Mouse (Mus musculus) C2C12 (cell line): ENCODE data around the gene Zcchc4. TPM values are rescaled to one million over a fixed set of nuclear protein-coding genes. Genes with fewer than 3 reads are reported as not detected.

Source experiments
- H3K27me3 ChIP-seq: one replicate; pipeline ENCODE4 v1.6.1; 2011; ENCODE audit not compliant: control insufficient read depth, insufficient read depth, insufficient read length
- H3K36me3 ChIP-seq: one replicate; pipeline ENCODE4 v1.6.1; 2011; ENCODE audit not compliant: control insufficient read depth, insufficient read depth
- H3K4me3 ChIP-seq: one replicate; pipeline ENCODE4 v1.5.1; 2011; ENCODE audit warnings: mild to moderate bottlenecking, control low read depth; ENCODE audit not compliant: poor library complexity, insufficient read depth, severe bottlenecking
- H3K79me2 ChIP-seq: one replicate; pipeline ENCODE4 v1.6.1; 2011; ENCODE audit not compliant: control insufficient read depth, insufficient read depth
- H3K79me3 ChIP-seq: one replicate; pipeline ENCODE4 v1.6.1; 2011; ENCODE audit warnings: low read depth, control low read depth
- H3ac ChIP-seq: one replicate; pipeline ENCODE3; 2011; ENCODE audit warnings: low read depth; ENCODE audit not compliant: control insufficient read depth, insufficient read length
- CEBPB ChIP-seq: IDR thresholded peaks from one replicate; pipeline ENCODE4 v1.6.1; 2011; ENCODE audit warnings: low read depth, mild to moderate bottlenecking, control low read depth, moderate library complexity
- CTCF ChIP-seq: IDR thresholded peaks from one replicate; pipeline ENCODE4 v1.5.1; 2011; ENCODE audit not compliant: control insufficient read depth, insufficient read depth, insufficient read length
- FOSL1 ChIP-seq: IDR thresholded peaks from one replicate; pipeline ENCODE4 v1.8.0; 2011; ENCODE audit warnings: mild to moderate bottlenecking, low read length; ENCODE audit not compliant: poor library complexity, insufficient read depth, severe bottlenecking
- MAX ChIP-seq: IDR thresholded peaks from one replicate; pipeline ENCODE4 v1.6.1; 2011; ENCODE audit warnings: mild to moderate bottlenecking, control low read depth
- MYOD1 ChIP-seq: IDR thresholded peaks from one replicate; pipeline ENCODE4 v1.6.1; 2011; ENCODE audit warnings: low read depth; ENCODE audit not compliant: control insufficient read depth, insufficient read length
- MYOG ChIP-seq: IDR thresholded peaks from one replicate; pipeline ENCODE4 v1.6.1; 2011; ENCODE audit not compliant: control insufficient read depth, insufficient read length; ENCODE audit errors: extremely low read depth
- USF1 ChIP-seq: IDR thresholded peaks from one replicate; pipeline ENCODE4 v1.6.1; 2011; ENCODE audit warnings: low read depth, mild to moderate bottlenecking, control low read depth, moderate library complexity
- polyA plus RNA-seq: library from polyadenylated mRNA; unstranded; fragments of >200 nt; fragmentation: generic; extraction: Trizol; gene quantifications from one replicate; pipeline ENCODE4 v1.2.1, GENCODE M21; 2012; ENCODE audit warnings: missing spikeins

Gene Zcchc4
- polyA plus RNA-seq, 1 experiment: 9.7 TPM

DNA sequence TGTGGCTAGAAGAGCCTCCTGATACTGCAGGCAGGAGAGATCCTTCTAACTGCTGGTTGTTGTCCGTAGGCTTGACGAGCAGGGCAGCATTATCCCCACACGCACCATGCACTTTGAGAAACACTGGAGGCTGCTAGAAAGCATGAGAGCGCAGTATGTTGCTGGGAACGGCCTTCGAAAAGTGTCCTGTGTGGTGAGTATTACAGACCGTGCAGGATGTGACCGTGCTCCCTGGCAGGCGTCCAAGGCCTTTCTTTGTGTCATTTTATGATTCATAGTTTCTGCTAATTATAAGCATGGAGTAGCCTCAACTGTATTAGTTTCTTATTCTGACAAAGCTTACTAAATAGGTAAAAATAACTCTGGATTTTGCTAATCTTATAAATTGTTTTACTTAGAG lies 90.6 kb downstream of the Zcchc4 start:
- Histone ChIP-seq H3K79me2 (no peaks in the 10 kb centered on the region), H3K36me3 (peaks cover 68% of the 10 kb centered on the region), H3ac (no peak overlapping the region), H3K4me3 (no peak overlapping the region), H3K27me3 (no peaks in the 10 kb centered on the region), H3K79me3 (no peaks in the 10 kb centered on the region)
- TF ChIP-seq MAX: no peak
- TF ChIP-seq MYOG: no peak

DNA sequence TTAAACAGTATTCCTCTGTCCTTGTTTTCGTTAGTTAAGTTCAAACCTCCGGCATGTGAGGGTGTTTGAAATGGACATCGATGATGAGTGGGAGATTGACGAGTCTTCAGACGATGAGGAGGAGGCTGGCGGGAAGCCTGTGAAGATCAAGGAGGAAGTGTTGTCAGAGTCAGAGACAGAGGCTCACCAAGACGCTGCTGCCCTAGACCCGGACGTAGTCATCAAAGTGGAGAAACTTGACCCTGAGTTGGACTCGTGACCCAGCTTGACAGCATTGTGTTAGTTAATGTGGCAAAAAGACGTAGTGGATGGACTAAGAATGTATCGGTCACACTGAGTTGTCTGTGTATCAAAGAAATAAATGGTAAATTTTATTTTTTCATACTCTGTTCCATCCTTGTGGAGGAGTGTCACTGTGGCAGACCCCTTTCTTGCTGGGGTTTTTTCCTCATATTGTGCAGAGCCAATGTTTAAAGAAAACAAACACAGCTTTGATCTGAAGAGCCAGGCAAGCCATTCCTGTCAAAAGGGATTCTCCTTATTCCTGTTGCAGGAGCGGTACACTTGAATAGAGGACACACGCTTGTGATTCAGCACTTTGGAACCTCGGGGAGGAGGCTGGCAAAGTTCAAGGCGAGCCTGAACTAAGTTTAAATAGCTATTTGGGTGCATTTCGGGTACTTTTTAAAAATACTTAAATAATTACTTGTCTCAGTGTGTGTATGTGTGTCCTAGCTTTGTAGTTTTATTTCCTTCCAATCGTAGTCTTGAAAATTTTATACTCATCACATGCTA lies 91.3 kb downstream of the Zcchc4 start:
- Histone ChIP-seq H3K79me3 (no peaks in the 10 kb centered on the region), H3ac (no peak overlapping the region), H3K27me3 (no peaks in the 10 kb centered on the region), H3K36me3 (peaks cover 61% of the 10 kb centered on the region), H3K79me2 (no peaks in the 10 kb centered on the region), H3K4me3 (no peak overlapping the region)
- TF ChIP-seq MYOG (no peak), CEBPB (no peak), CTCF (no peak), MAX (no peak), MYOD1 (no peak), FOSL1 (no peak), USF1 (no peak)

DNA sequence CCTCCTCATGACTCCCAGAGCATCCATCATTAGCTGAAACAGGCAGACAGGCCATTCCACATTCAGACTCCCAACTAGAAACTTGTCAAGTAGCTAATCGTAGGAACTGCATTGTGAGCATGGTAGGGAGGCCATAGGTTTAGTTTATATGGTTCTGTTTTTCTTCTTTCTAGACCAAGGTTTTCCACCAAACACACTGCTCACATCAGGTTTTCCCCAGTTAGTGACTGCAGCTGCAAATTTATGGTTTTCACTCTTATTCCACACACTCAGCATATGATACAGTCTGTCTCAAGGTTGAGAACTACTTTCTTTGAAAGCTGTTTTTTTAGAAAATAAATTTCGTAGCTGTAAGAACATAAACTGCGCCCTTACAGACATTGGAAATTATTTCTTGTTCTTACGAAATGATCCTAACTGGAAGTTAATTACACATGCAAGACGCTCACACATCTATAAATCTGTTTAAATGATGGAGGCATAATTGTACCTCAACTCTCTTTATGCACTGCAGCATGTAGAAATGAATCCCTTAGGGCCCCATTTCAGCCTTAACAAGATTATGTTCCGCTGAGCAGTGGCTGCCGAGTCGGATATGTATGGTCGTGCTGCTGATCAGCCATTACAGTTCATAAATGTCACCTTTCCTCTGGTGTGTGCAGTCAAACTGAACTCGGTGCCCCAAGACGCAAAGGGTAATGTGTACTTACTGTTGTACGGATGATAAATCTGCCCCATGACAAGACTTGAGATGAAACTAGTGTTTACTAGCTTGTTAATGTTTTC lies 93.9 kb downstream of the Zcchc4 start:
- no peaks in the 10 kb centered on the region for H3K79me3 ChIP-seq
- TF ChIP-seq MAX: no peak
- TF ChIP-seq CTCF: no peak
- TF ChIP-seq FOSL1: no peak
- TF ChIP-seq MYOG: no peak
- no peak for TF ChIP-seq MYOD1
- no peak for TF ChIP-seq USF1
- TF ChIP-seq CEBPB: no peak
- H3ac ChIP-seq: no peak overlapping the region
- H3K27me3 ChIP-seq: no peaks in the 10 kb centered on the region
- peaks cover 36% of the 10 kb centered on the region for H3K36me3 ChIP-seq
- no peaks in the 10 kb centered on the region for H3K79me2 ChIP-seq
- no peak overlapping the region for H3K4me3 ChIP-seq

DNA sequence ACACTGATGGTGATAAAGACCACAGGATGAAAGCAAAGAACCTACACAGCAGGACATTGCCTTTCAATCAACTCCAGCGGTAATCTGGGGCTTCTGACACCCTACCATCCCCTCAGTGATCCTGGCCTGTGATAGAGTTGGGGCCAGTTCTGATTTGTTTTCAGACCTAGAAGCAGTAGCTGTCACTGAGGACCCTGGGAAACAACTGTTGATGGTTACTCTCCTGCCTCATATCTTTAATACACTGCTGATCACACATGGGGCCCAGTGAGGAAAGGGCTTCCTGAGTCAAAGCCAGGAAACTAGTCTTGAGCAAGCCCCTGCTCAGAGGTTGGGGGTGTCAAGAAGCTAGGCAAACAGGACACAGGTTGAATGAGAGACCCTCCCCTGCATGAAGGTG lies 96.3 kb downstream of the Zcchc4 start:
- H3ac ChIP-seq: no peak overlapping the region
- H3K4me3 ChIP-seq: no peak overlapping the region
- H3K79me3 ChIP-seq: no peaks in the 10 kb centered on the region
- no peaks in the 10 kb centered on the region for H3K79me2 ChIP-seq
- H3K27me3 ChIP-seq: no peaks in the 10 kb centered on the region
- H3K36me3 ChIP-seq: peaks cover 23% of the 10 kb centered on the region
- TF ChIP-seq FOSL1 (no peak), MYOG (no peak), USF1 (no peak)

DNA sequence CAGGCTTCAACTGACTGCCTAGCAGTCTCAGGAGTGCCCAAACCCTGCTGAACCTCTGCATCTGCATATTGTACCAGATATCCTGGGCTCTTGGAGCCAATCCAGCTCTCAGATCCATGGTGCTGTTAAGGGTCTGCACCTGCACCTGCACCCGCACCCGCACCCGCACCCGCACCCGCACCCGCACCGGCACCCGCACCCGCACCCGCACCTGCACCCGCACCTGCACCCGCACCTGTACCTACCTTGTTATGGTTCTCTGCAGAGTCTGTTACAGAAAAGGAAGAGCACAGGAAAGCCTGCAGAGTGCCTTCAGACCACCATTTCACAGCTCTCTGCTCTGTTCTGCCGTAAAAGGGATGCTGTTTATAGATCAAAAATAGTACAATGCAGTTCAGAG lies 96.8 kb downstream of the Zcchc4 start:
- Histone ChIP-seq H3K36me3 (peaks cover 18% of the 10 kb centered on the region), H3K4me3 (no peak overlapping the region), H3K79me3 (no peaks in the 10 kb centered on the region), H3ac (no peak overlapping the region), H3K79me2 (no peaks in the 10 kb centered on the region), H3K27me3 (no peaks in the 10 kb centered on the region)
- TF ChIP-seq FOSL1: no peak
- no peak for TF ChIP-seq MYOG
- TF ChIP-seq CTCF: no peak
- TF ChIP-seq MAX: no peak
- TF ChIP-seq USF1: no peak
- no peak for TF ChIP-seq MYOD1
- no peak for TF ChIP-seq CEBPB

Other genes with a start within 250 kb of the Zcchc4 start
- 0.01 TPM for gene Lgi2, start 208.9 kb upstream of the Zcchc4 start, polyA plus RNA-seq
- 3.3 TPM for gene Sepsecs, start 105.7 kb upstream of the Zcchc4 start, polyA plus RNA-seq
- 17.2 TPM for gene Pi4k2b, start 33.8 kb upstream of the Zcchc4 start, polyA plus RNA-seq
- gene Anapc4, start 58.6 kb downstream of the Zcchc4 start, polyA plus RNA-seq: 41.3 TPM